Mouse (Mus musculus): ENCODE measurements around the gene Ccdc120. TPM values are rescaled to one million over a fixed set of nuclear protein-coding genes. Genes with fewer than 3 reads are reported as not detected.

The Ccdc120 gene
- polyA plus RNA-seq (2015; fragmentation: Nextera tagmentation; extraction: Ambion mirVana), result 20.7 and 22.2 TPM in 2 replicates

- ATAC-seq, result peak; percentile 36; the same call in 1 of the 2 replicates
- Histone ChIP-seq H3K36me3 (ENCODE audit: control insufficient read depth, insufficient read depth) (no peaks in the 10 kb centered on the region), H3K9me3 (ENCODE audit: control insufficient read depth) (no peaks in the 10 kb centered on the region), H3K4me2 (replicated peaks; ENCODE audit: low read depth) (peak within 1 kb of the TSS; percentile 72), H3K4me1 (replicated peaks; ENCODE audit: control insufficient read depth, insufficient read depth, low read length) (no peaks in the 10 kb centered on the region), H3K27ac (ENCODE audit: low read depth, low read length) (no peak within 1 kb of the TSS), H3K4me3 (ENCODE audit: low read depth, low read length) (peak within 1 kb of the TSS; percentile 63), H3K27me3 (replicated peaks; ENCODE audit: control insufficient read depth, insufficient read depth, low read length) (no peaks in the 10 kb centered on the region), H3K9ac (ENCODE audit: low read depth, low read length) (peak within 1 kb of the TSS; percentile 40)
- no peak for TF ChIP-seq CTCF (IDR thresholded peaks at IDR 0.05; ENCODE audit: low read depth)
- 12% methylated on average over 56 of the region's 56 CpGs for WGBS
Observed at GRCm38 (mm10) chrX:7750432-7751116, at the start of gene Ccdc120. Gene Ccdc120 (minus strand): TSS chrX:7750905.

- no peak overlapping the region for H3K27ac ChIP-seq (ENCODE audit: low read depth, low read length)
- H3K4me1 ChIP-seq (replicated peaks; ENCODE audit: control insufficient read depth, insufficient read depth, low read length), result no peaks in the 10 kb centered on the region
- peak; percentile 72; the same call in 1 of the 2 replicates for ATAC-seq
- no peaks in the 10 kb centered on the region for H3K27me3 ChIP-seq (replicated peaks; ENCODE audit: control insufficient read depth, insufficient read depth, low read length)
- TF ChIP-seq CTCF (IDR thresholded peaks at IDR 0.05; ENCODE audit: low read depth), result peak; percentile 36
- H3K9me3 ChIP-seq (ENCODE audit: control insufficient read depth), result no peaks in the 10 kb centered on the region
- H3K36me3 ChIP-seq (ENCODE audit: control insufficient read depth, insufficient read depth), result peaks cover 13% of the 10 kb centered on the region; the same call in 1 of the 2 replicates
- H3K9ac ChIP-seq (ENCODE audit: low read depth, low read length), result no peak overlapping the region
- WGBS, result 55% methylated on average over 3 of the region's 3 CpGs
- H3K4me3 ChIP-seq (ENCODE audit: low read depth, low read length), result no peak overlapping the region
- H3K4me2 ChIP-seq (replicated peaks; ENCODE audit: low read depth), result no peak overlapping the region
Observed at GRCm38 (mm10) chrX:7797327-7797726, 46.6 kb upstream of the Ccdc120 start.

- no peak for ATAC-seq
- H3K27me3 ChIP-seq (replicated peaks; ENCODE audit: control insufficient read depth, insufficient read depth, low read length), result no peaks in the 10 kb centered on the region
- H3K4me1 ChIP-seq (replicated peaks; ENCODE audit: control insufficient read depth, insufficient read depth, low read length), result no peaks in the 10 kb centered on the region
- H3K9ac ChIP-seq (ENCODE audit: low read depth, low read length), result no peak overlapping the region
- 24% methylated on average over 7 of the region's 7 CpGs for WGBS
- no peaks in the 10 kb centered on the region for H3K9me3 ChIP-seq (ENCODE audit: control insufficient read depth)
- TF ChIP-seq CTCF (IDR thresholded peaks at IDR 0.05; ENCODE audit: low read depth), result no peak
- 0 out of 2 replicates have a peak, but pooled peaks cover 5% of the 10 kb centered on the region for H3K36me3 ChIP-seq (ENCODE audit: control insufficient read depth, insufficient read depth)
- H3K27ac ChIP-seq (ENCODE audit: low read depth, low read length), result no peak overlapping the region
- H3K4me2 ChIP-seq (replicated peaks; ENCODE audit: low read depth), result no peak overlapping the region
- H3K4me3 ChIP-seq (ENCODE audit: low read depth, low read length), result no peak overlapping the region
Observed at GRCm38 (mm10) chrX:7795016-7795415, 44.3 kb upstream of the Ccdc120 start.

GRCm38 (mm10) chrX:7793361-7793760 is 42.7 kb upstream of the Ccdc120 start:
- H3K9ac ChIP-seq (ENCODE audit: low read depth, low read length), result no peak overlapping the region
- no peak overlapping the region for H3K27ac ChIP-seq (ENCODE audit: low read depth, low read length)
- H3K4me1 ChIP-seq (replicated peaks; ENCODE audit: control insufficient read depth, insufficient read depth, low read length), result no peaks in the 10 kb centered on the region
- peak; percentile 58 for TF ChIP-seq CTCF (IDR thresholded peaks at IDR 0.05; ENCODE audit: low read depth)
- ATAC-seq, result no peak
- 51% methylated on average over 3 of the region's 3 CpGs for WGBS
- H3K27me3 ChIP-seq (replicated peaks; ENCODE audit: control insufficient read depth, insufficient read depth, low read length), result no peaks in the 10 kb centered on the region
- 0 out of 2 replicates have a peak, but pooled peaks cover 4% of the 10 kb centered on the region for H3K36me3 ChIP-seq (ENCODE audit: control insufficient read depth, insufficient read depth)
- no peak overlapping the region for H3K4me2 ChIP-seq (replicated peaks; ENCODE audit: low read depth)
- H3K9me3 ChIP-seq (ENCODE audit: control insufficient read depth), result no peaks in the 10 kb centered on the region
- H3K4me3 ChIP-seq (ENCODE audit: low read depth, low read length), result no peak overlapping the region

GRCm38 (mm10) chrX:7790309-7790708 is 39.6 kb upstream of the Ccdc120 start:
- H3K4me2 ChIP-seq (replicated peaks; ENCODE audit: low read depth), result peak overlapping the region; percentile 60
- 27% methylated on average over 5 of the region's 5 CpGs for WGBS
- no peaks in the 10 kb centered on the region for H3K27me3 ChIP-seq (replicated peaks; ENCODE audit: control insufficient read depth, insufficient read depth, low read length)
- no peak for ATAC-seq
- H3K4me1 ChIP-seq (replicated peaks; ENCODE audit: control insufficient read depth, insufficient read depth, low read length), result no peaks in the 10 kb centered on the region
- no peak for TF ChIP-seq CTCF (IDR thresholded peaks at IDR 0.05; ENCODE audit: low read depth)
- H3K9ac ChIP-seq (ENCODE audit: low read depth, low read length), result peak overlapping the region; percentile 45; the same call in 1 of the 2 replicates
- no peak overlapping the region for H3K27ac ChIP-seq (ENCODE audit: low read depth, low read length)
- no peaks in the 10 kb centered on the region for H3K9me3 ChIP-seq (ENCODE audit: control insufficient read depth)
- H3K4me3 ChIP-seq (ENCODE audit: low read depth, low read length), result peak overlapping the region; percentile 54
- no peaks in the 10 kb centered on the region for H3K36me3 ChIP-seq (ENCODE audit: control insufficient read depth, insufficient read depth)

GRCm38 (mm10) chrX:7789542-7790136 is 38.9 kb upstream of the Ccdc120 start, which contains the start of gene Gripap1:
Gene Gripap1 (plus strand): TSS chrX:7789765.
- WGBS, result 14% methylated on average over 24 of the region's 24 CpGs
- H3K4me3 ChIP-seq (ENCODE audit: low read depth, low read length), result peak within 1 kb of the TSS; percentile 54
- TF ChIP-seq CTCF (IDR thresholded peaks at IDR 0.05; ENCODE audit: low read depth), result no peak
- no peaks in the 10 kb centered on the region for H3K36me3 ChIP-seq (ENCODE audit: control insufficient read depth, insufficient read depth)
- ATAC-seq, result peak; percentile 88
- H3K9ac ChIP-seq (ENCODE audit: low read depth, low read length), result peak within 1 kb of the TSS; percentile 45; the same call in 1 of the 2 replicates
- no peaks in the 10 kb centered on the region for H3K9me3 ChIP-seq (ENCODE audit: control insufficient read depth)
- H3K27ac ChIP-seq (ENCODE audit: low read depth, low read length), result no peak within 1 kb of the TSS; the same call in 1 of the 2 replicates
- no peaks in the 10 kb centered on the region for H3K4me1 ChIP-seq (replicated peaks; ENCODE audit: control insufficient read depth, insufficient read depth, low read length)
- peak within 1 kb of the TSS; percentile 60 for H3K4me2 ChIP-seq (replicated peaks; ENCODE audit: low read depth)
- no peaks in the 10 kb centered on the region for H3K27me3 ChIP-seq (replicated peaks; ENCODE audit: control insufficient read depth, insufficient read depth, low read length)

Measured in intestine, postnatal 0 days (tissue).